Mouse (Mus musculus) lung, postnatal 0 days (tissue): ENCODE results near the gene Cadps. TPM values are rescaled to one million over a fixed set of nuclear protein-coding genes. Genes with fewer than 3 reads are reported as not detected.

Experiments used
- ATAC-seq: fragments of 200-750 bp; cut with Nextera tagmentation; 2 replicates; pipeline ENCODE4 v1.8.0; 2017; ENCODE audit warnings: moderate library complexity
- DNase-seq: peaks from one replicate; pipeline ENCODE4 v3.0.0-alpha.2; 2016; ENCODE audit warnings: low spot score
- H3K27ac ChIP-seq: fragments of 300-500 bp; sonication (generic); 2 replicates; pipeline ENCODE4 v1.5.1; 2014; ENCODE audit warnings: antibody characterized with exemption, mild to moderate bottlenecking, low read length, mixed read lengths
- H3K27me3 ChIP-seq: fragments of 300-500 bp; sonication (generic); replicated peaks from 2 replicates; pipeline ENCODE4 v1.6.1; 2014; ENCODE audit warnings: low read length, mixed read lengths; ENCODE audit not compliant: insufficient read depth
- H3K36me3 ChIP-seq: fragments of 300-500 bp; sonication (generic); 2 replicates; pipeline ENCODE4 v1.6.1; 2014; ENCODE audit warnings: low read length, mixed read lengths; ENCODE audit not compliant: insufficient read depth
- H3K4me1 ChIP-seq: fragments of 300-500 bp; sonication (generic); 2 replicates; pipeline ENCODE4 v1.6.1; 2014; ENCODE audit warnings: antibody characterized with exemption, low read depth, low read length, mixed read lengths; ENCODE audit not compliant: insufficient read depth
- H3K4me2 ChIP-seq: fragments of 300-500 bp; sonication (generic); replicated peaks from 2 replicates; pipeline ENCODE4 v1.6.1; 2014; ENCODE audit warnings: low read depth, mild to moderate bottlenecking, low read length, moderate library complexity, mixed read lengths
- H3K4me3 ChIP-seq: fragments of 300-500 bp; sonication (generic); 2 replicates; pipeline ENCODE4 v1.5.1; 2014; ENCODE audit warnings: low read depth, low read length
- H3K9ac ChIP-seq: fragments of 300-500 bp; sonication (generic); replicated peaks from 2 replicates; pipeline ENCODE4 v1.6.1; 2014; ENCODE audit warnings: low read depth, mild to moderate bottlenecking
- H3K9me3 ChIP-seq: fragments of 300-500 bp; sonication (generic); 2 replicates; pipeline ENCODE4 v1.6.1; 2016; ENCODE audit warnings: low read length, mixed read lengths
- CTCF ChIP-seq: IDR thresholded peaks from 2 replicates; pipeline ENCODE4 v1.5.1; 2016; ENCODE audit warnings: antibody characterized with exemption, mild to moderate bottlenecking
- EP300 ChIP-seq: IDR thresholded peaks from 2 replicates; pipeline ENCODE4 v1.6.1; 2016; ENCODE audit warnings: antibody characterized with exemption, mild to moderate bottlenecking, control low read depth
- WGBS: fragments of 180-500 bp; shearing (Covaris S2); extraction: QIAGEN DNeasy Blood & Tissue Kit; methylation state at CpG from one replicate; pipeline ENCODE4 v1.1.7; 2014; 5-methylcytosine and 5-hydroxymethylcytosine counted together
- polyA plus RNA-seq: library from polyadenylated mRNA; unstranded; fragments of >200 nt; fragmentation: Nextera tagmentation; extraction: Ambion mirVana; gene quantifications from 2 replicates; pipeline ENCODE4 v1.2.1, GENCODE M21; 2015

The Cadps gene
- polyA plus RNA-seq, 1 experiment from 2014 or later, result 0.16 TPM

DNA sequence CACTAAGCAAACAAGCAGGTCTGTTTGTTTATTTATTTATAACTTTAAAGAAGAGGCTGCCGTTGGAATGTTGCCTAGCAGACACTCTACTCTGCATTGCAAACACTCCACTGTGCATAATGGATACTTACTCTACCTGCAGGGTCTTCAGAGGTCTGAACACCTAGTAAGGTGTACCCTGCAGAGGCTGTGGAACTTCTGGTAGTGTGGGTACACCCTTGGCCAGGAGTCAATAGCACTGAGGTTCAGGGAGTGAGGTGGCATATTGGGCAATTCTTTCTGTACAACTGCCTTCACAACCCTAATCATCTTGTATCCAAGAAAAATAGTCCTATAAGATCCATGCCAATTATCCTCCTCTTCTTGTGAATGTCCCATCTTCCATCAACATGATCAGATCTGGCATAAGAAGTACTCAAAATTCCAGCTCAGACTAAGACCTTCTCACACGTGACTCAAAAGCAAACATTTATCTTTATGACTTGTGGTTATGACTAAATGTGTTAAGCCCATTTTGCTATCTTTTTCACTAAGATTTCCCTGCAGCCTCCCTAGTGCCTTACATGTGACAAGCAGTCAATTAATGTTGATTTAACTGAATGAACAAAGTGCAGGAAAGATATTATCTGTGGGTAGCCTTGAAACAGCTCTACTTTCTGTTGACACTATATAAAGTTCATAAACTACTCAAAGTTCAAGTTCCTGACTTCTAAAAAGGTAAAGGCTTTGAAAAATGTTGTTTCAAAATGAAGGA lies 106.8 kb downstream of the Cadps start:
- TF ChIP-seq CTCF (no peak), EP300 (no peak)
- Histone ChIP-seq H3K27ac (no peak overlapping the region), H3K4me2 (no peak overlapping the region), H3K4me1 (no peaks in the 10 kb centered on the region), H3K9ac (no peak overlapping the region), H3K9me3 (no peaks in the 10 kb centered on the region), H3K4me3 (no peak overlapping the region), H3K36me3 (no peaks in the 10 kb centered on the region), H3K27me3 (no peaks in the 10 kb centered on the region)
- DNase-seq, result no peak
- 25% methylated on average over 2 of the region's 2 CpGs for WGBS
- ATAC-seq, result no peak

DNA sequence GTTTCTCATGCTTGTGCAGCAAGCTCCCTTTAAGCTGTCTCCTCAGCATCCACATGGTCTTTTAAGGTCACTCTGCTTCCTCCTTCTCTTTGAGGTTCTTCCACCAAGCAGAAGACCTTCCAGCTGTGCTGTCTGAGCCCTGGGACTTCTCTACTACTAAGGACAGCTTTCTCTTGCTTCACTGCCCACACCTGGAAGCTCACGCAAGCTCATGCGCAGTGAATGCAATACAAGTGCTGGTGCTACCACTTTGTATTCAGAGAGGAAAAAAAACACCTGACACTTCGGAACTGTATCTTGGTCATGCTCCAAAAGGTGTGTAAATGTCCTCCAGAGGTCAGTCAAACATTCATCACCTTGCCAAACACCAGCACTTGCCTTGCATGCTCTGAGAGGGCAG lies 115.5 kb downstream of the Cadps start:
- Histone ChIP-seq H3K27me3 (no peaks in the 10 kb centered on the region), H3K4me3 (no peak overlapping the region), H3K27ac (no peak overlapping the region), H3K36me3 (no peaks in the 10 kb centered on the region), H3K9me3 (no peaks in the 10 kb centered on the region), H3K4me2 (no peak overlapping the region), H3K4me1 (no peaks in the 10 kb centered on the region), H3K9ac (no peak overlapping the region)
- WGBS, result 79% methylated on average over 3 of the region's 3 CpGs
- no peak for ATAC-seq
- no peak for DNase-seq
- TF ChIP-seq EP300 (no peak), CTCF (no peak)

DNA sequence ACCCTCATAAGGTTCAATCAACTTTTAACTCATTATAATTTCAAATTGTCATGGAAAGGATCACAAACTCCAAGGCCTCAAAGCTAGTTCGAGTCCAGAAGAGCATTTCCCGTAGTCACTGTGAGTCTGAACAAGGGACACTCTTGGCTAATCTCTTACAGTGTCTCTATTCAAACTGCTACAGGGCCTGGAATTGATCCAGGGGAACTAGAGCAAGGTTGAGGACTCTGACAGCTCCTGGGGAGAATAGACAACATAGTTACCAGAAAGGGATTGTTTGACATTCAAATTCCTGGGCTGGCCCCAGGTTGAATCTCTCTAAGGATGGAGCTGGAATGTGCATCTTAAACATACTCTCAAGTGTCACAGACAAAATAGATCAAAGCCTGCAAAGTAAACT lies 118.4 kb downstream of the Cadps start:
- no peak for TF ChIP-seq CTCF
- TF ChIP-seq EP300, result no peak
- Histone ChIP-seq H3K4me1 (no peaks in the 10 kb centered on the region), H3K4me2 (no peak overlapping the region), H3K9me3 (no peaks in the 10 kb centered on the region), H3K27me3 (no peaks in the 10 kb centered on the region), H3K27ac (no peak overlapping the region), H3K4me3 (no peak overlapping the region), H3K36me3 (no peaks in the 10 kb centered on the region), H3K9ac (no peak overlapping the region)
- 75% methylated on average over 2 of the region's 2 CpGs for WGBS
- DNase-seq (no peak), ATAC-seq (no peak)

DNA sequence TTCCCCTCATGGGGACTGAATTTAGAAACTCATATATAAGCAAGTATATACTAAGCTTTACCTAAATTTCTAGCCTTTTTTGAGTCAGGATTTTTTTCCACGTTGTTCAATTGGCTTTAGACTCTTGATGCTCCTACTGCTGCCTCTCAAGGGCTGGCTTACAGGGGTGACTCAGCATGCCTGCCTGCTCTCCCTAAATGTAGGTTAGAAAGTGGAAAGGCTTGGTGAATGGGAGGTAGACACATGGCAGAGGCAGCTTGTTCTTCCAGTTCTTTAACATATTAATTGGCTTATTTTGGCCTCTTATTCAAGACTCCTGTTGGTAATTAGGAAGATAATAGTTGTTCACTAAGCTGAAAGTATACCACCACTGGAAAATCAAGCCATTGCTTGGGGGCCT lies 132.7 kb downstream of the Cadps start:
- Histone ChIP-seq H3K4me1 (no peaks in the 10 kb centered on the region), H3K9me3 (no peaks in the 10 kb centered on the region), H3K9ac (no peak overlapping the region), H3K4me3 (no peak overlapping the region), H3K36me3 (no peaks in the 10 kb centered on the region), H3K4me2 (no peak overlapping the region), H3K27ac (no peak overlapping the region), H3K27me3 (no peaks in the 10 kb centered on the region)
- ATAC-seq (no peak), DNase-seq (no peak)
- WGBS, result 46% methylated on average over 1 of the region's 1 CpGs
- TF ChIP-seq CTCF (no peak), EP300 (no peak)

DNA sequence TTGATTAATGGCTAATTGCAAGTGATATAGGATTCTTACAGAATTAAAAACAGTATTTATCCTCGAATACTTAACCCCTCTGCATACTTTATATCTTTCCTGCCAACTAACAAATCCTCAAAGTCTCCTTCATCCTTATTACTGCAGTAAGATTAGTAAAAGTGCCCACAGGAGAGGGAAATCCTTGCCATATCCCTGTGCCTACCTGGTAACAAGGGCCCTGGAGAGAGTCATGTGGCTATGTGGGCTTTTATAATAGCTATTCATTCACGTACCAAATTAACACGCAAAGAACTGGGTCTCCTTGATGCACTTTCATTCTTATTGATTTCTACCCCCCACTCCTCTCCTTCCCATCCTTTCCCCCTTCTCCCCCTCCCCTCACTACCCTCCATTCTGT lies 137.9 kb downstream of the Cadps start:
- Histone ChIP-seq H3K27me3 (no peaks in the 10 kb centered on the region), H3K36me3 (no peaks in the 10 kb centered on the region), H3K27ac (no peak overlapping the region), H3K4me2 (no peak overlapping the region), H3K4me3 (no peak overlapping the region), H3K4me1 (no peaks in the 10 kb centered on the region), H3K9me3 (no peaks in the 10 kb centered on the region), H3K9ac (no peak overlapping the region)
- DNase-seq, result no peak
- 84% methylated on average over 3 of the region's 3 CpGs for WGBS
- no peak for ATAC-seq
- TF ChIP-seq EP300 (no peak), CTCF (no peak)

DNA sequence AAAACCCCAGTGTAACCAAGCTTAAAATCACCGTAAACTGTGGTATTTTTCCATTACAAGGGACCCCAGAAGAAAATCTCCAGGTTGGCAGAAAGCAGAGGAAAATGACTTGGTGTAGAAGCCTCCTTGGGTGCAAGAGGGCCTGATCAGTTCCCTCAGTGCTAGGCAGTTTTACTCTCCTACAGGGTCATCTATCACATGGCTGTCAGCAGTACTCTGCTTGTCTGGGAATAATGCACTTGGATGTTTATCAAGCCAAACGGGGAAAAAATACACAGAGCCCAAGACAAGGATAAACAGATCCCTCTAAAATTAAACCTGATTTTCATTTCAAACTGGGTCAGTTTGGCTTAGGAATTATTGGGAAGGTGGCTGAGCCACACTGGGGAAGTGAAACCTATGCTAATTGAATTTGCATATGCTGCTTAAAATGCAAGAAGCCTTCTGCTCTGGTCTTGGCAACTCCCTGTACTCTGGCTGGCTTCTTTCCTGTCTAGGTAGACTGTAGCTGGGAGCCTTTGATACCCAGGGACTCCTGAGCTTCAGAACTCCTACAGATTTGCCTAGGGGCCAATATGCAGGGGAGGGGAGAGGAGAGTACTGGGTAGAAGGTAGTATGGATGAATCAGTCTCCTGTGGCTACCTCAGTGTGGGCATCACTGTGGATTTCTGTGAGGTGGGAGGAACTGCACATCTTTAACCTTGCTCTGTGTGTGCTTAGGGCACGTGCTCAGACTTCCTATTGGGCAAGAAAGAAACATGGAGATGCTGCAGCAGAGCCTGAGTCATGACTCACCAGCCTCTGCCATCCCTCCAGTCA lies 141.8 kb downstream of the Cadps start:
- Histone ChIP-seq H3K27me3 (no peaks in the 10 kb centered on the region), H3K4me1 (no peaks in the 10 kb centered on the region), H3K27ac (no peak overlapping the region), H3K4me3 (no peak overlapping the region), H3K9me3 (no peaks in the 10 kb centered on the region), H3K36me3 (no peaks in the 10 kb centered on the region), H3K9ac (no peak overlapping the region), H3K4me2 (no peak overlapping the region)
- TF ChIP-seq CTCF, result no peak
- no peak for TF ChIP-seq EP300
- ATAC-seq, result no peak
- DNase-seq, result no peak
- 42% methylated on average over 3 of the region's 3 CpGs for WGBS
